Mouse (Mus musculus) megakaryocyte, embryonic 14.5 days (primary cell): ENCODE data around the gene Kcnma1.

Source experiments
- FLI1 ChIP-seq: IDR thresholded peaks from 2 replicates; pipeline ENCODE4 v1.6.1; 2012; ENCODE audit warnings: low read length, inconsistent platforms, mixed read lengths
- GATA1 ChIP-seq: IDR thresholded peaks from 3 replicates; pipeline ENCODE4 v1.6.1; 2012; ENCODE audit warnings: mixed read lengths, low read length, inconsistent platforms, borderline replicate concordance

DNA sequence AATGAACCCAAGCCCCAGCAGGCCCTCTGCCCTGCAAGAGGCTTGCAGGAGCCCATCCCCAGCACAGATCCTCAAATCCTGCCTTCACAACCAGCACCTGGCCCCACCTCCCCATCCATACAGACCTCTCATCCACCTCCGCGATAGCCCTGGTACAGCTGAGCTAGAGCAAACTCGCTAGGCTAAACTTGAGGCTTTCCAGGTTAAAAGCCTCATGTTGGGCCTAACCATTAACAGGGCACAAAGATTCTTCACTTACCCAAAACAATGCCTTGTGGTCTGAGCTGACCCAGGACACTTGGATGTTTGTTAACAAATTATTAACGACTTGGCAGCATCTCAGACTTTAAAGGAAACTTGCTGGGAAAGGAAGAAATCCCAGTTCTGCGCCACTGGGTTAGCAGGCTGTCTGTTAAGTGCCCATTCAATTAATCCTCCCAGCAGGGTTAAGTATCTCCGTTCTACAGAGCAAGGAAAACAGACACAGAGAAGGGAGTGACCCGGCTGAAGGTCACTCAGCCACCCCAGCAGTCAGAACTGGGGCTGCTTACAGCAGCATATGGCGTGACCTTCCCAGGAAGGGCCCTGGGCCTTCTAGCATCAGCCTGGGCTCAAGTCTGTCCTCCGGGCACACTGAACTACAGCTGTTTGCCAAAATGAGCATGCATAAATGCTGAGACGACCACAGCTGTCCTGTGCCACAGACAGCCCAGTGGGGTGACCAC is 178.7 kb downstream of the Kcnma1 start:
- TF ChIP-seq GATA1 (no peak), FLI1 (no peak)
